Mouse (Mus musculus): ENCODE measurements around the gene Slc7a4.

- TF ChIP-seq PAX5 (IDR thresholded peaks at IDR 0.05; ENCODE audit: low read length) (no peak), USF1 (IDR thresholded peaks at IDR 0.05; ENCODE audit: low read depth, low read length) (no peak), POLR2A (IDR thresholded peaks at IDR 0.05; ENCODE audit: low read depth, low read length) (no peak), SMC3 (IDR thresholded peaks at IDR 0.05; ENCODE audit: low read depth, low read length) (no peak), MAFK (IDR thresholded peaks at IDR 0.05; ENCODE audit: insufficient replicate concordance, low read length) (no peak)
Observed at GRCm38 (mm10) chr16:17536584-17536983, 46.4 kb downstream of the Slc7a4 start.
